Mouse (Mus musculus): ENCODE data around the gene Eno1. TPM values are rescaled to one million over a fixed set of nuclear protein-coding genes. Genes with fewer than 3 reads are reported as not detected.

Eno1 gene
- total RNA-seq, 2 experiments from 2014 or later = 416 to 459 TPM

- no peak for DNase-seq (ENCODE audit: low spot score in 2 of 2)
- intact Hi-C loops (cut with DNase I) = no loop called here
These were observed 15.4 kb upstream of the Eno1 start for GRCm38 (mm10) chr4:150221017-150221640.

GRCm38 (mm10) chr4:150223830-150224229 lies 12.7 kb upstream of the Eno1 start:
- intact Hi-C loops (cut with DNase I) = no loop called here

DNA sequence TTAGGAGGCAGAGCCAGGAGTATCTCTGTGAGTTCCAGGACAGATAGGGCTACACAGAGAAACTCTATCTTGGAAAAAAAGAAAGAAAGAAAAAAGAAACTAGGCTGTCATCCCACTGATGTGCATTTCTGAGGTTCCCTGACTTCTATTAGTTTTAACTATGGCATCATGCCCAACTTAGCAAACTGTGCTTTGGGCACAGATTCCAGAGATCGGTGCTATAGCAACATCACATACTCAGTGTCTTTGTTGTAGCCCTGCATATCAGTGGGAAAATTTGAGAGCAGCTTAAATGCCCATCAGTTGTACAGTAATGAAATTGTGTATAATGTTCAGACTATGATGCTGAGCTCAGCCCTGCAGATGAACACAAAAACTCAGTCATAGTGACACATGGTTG lies 10.8 kb upstream of the Eno1 start:
- intact Hi-C loops (cut with DNase I) = no loop called here

More at GRCm38 (mm10) chr4:150223830-150224229, 12.7 kb upstream of the Eno1 start:
- DNase-seq (ENCODE audit: low spot score in 2 of 2) = no peak

GRCm38 (mm10) chr4:150226818-150227688 lies 9.5 kb upstream of the Eno1 start:
- DNase-seq (ENCODE audit: low spot score in 2 of 2) = peak; percentile 53 to 54

More for the DNA sequence above, 10.8 kb upstream of the Eno1 start:
- DNase-seq (ENCODE audit: low spot score in 2 of 2) = no peak

DNA sequence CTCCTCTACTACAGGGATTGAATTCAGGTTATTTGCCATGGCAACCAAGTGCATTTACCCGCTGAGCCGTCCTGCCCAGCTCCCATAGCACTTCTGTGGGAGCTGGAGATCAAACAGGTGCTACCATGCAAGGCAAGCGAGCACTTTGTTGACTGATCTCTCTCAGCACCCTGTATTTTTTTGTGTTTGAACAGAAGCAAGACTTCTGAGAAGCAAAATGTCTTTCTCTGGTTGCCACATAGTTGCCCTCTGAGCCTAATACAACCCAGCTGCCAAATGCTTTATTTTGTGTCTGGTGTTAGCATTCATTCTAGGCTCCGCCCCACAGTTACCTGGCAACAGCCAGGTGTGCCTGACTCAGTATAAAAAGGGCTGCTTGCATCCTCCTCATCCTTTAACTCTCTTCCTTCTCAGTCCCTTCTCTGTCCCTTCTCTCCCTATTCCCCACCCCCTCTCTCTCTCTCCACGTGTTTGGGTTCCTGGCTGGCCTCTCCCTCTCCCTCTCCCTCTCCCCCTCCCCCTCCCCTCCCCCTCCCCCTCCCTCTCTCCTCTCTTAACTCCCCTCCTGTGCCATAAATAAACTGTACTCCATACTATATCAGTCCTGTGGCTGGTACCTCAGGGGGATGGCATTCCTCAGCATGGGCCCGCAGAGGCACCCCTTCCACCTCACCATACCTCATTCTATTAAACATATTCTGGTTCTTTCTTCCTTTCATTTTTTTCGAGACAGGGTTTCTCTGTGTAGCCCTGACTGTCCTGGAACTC lies 7.8 kb upstream of the Eno1 start:
- no peak for DNase-seq (ENCODE audit: low spot score in 2 of 2)
- intact Hi-C loops (cut with DNase I) = no loop called here

More at GRCm38 (mm10) chr4:150226818-150227688, 9.5 kb upstream of the Eno1 start:
- intact Hi-C loops (cut with DNase I) = no loop called here

- DNase-seq (ENCODE audit: low spot score in 2 of 2) = no peak
- intact Hi-C loops (cut with DNase I) = no loop called here
These were observed 6.7 kb upstream of the Eno1 start for GRCm38 (mm10) chr4:150229747-150230390.

DNA sequence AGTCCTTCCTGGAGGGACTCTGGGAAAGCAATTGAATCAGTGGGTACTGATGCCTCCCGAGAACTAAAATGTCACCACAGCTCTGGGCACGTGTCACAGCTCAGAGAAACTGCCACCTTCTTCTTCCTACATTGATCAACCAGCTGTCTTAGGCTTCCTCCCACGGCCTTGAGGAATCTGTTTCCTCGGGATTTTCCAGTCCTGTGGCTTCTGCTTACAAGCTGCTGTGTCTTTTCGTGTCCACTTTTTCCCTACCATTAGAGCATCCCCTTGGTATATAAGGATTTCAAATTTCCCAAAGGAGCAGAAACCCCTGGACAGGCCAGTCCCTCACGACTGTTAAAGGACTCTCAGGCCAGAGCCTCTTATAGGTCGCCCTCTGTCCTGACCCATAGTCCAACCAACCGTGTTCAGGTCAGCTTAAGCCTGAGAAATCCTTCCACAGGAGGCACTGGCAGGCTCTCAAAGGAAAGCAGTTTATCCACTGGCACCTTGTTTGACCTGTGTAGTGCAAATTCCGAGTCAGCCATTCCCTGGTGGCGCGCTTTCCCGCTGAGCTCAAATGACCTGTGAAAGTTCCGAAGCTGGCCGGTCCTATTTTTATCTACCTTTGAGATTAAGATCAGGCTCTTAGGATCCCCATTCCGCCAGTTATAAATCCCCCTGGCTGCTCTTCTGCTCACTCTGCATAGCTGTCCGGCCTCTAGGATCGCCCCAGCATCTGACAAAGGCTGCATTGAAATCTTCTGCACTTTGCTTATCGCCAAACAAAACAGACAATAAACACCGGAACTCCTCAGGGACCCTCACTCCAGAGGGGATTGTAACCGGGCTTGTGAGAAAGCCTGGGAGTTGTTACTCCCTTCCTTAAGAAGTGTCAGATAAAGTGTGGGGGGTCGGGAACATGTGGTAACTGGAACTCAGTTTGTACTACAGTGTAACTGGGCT lies 5.8 kb upstream of the Eno1 start:
- DNase-seq (ENCODE audit: low spot score in 2 of 2) = peak; percentile 65 to 74
- intact Hi-C loops (cut with DNase I) = no loop called here

GRCm38 (mm10) chr4:150231871-150232270 lies 4.7 kb upstream of the Eno1 start:
- intact Hi-C loops (cut with DNase I) = no loop called here
- DNase-seq (ENCODE audit: low spot score in 2 of 2) = peak; percentile 46 to 63

DNA sequence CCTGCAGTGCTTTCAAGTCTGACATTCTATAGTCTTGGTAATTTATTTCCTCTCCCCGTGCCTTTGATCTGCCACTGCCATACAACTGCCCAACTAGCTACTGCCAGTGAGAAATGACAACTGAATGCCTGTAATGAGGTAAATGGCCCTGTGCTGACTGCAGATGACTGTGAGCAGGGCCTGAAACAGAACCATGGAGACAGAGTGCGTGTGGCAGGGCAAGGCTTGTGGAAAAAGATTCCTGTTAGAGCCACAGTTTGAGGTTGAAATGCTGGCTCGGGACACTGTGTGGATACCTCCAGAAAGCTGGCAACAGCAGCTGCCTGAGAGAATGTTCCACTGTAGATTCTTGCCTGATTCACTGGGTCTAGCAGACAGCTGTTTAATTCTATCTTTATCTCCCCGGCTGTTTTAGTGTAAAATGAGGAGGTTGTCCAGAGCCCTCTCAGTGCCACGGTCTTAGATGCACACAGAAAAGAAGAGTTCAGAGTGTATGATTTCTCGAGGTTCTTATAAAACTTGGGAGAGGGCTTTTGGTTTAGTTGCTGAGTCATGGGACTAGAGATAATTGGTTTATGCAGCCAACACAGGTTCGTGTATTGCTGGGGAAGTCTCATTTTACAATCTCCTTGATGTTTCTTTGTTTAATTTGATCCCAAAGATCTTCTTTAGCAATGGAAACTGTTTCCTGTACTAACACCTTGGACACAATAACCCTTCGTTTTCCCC lies 1.8 kb upstream of the Eno1 start:
- DNase-seq (ENCODE audit: low spot score in 2 of 2) = no peak
- intact Hi-C loops (cut with DNase I) = no loop called here

- DNase-seq (ENCODE audit: low spot score in 2 of 2) = no peak
- intact Hi-C loops (cut with DNase I) = no loop called here
These were observed 936 bp upstream of the Eno1 start for GRCm38 (mm10) chr4:150235585-150235984.

DNA sequence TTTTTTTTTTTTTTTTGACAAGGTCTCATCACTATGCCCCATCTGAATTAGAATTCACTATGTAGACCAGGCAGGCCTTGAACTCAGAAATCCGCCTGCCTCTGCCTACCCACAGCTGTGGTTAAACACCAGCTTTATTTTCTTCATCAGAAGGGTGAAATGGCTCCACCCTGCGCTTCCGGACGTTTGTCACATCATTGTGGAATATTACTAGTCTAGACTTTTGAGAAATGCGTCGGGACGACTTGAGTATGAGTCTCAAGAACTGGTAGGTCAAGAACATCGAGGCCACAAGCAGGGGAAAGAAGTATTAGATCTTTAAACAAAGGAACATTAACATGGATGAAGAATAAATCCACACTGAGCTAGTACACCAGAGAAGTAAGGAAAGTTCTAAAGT lies 490 bp upstream of the Eno1 start:
- intact Hi-C loops (cut with DNase I) = no loop called here
- DNase-seq (ENCODE audit: low spot score in 2 of 2) = no peak

DNA sequence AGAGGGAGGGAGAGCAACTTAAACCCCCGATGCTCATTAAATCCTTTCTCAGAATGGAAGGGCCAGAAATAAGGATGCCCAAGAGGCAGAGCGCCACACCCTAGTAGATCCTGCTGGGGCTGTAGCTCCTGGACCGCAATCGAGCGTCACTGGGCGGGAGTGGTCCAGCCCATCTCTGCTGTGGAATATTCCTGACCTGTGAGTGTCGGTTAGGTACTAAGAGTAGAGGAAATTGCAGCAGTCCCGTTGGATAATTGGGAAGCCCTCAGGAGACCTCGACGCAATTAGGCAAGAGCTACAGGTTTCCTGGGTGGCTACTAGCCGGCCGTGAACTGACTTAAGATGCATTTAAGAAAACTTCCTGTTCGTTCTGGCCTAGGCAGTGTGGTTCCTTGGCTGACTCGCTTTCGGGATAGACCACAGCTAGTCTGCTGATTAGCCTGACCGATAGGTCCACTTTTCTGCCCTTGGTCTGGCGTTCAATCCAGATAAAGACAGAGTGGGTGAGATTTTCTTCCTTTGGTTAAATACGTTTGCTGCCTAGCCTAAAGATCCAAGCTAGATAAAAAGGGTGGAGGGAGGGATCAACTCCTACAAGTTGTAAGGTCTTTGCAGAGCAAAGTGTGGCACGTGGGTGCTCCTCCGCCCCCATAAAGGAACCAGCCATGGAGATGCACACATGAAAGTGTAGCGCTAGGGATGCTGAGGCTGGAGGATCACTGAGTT lies 1.3 kb downstream of the Eno1 start:
- intact Hi-C loops (cut with DNase I) = no loop called here
- DNase-seq (ENCODE audit: low spot score in 2 of 2) = no peak

DNA sequence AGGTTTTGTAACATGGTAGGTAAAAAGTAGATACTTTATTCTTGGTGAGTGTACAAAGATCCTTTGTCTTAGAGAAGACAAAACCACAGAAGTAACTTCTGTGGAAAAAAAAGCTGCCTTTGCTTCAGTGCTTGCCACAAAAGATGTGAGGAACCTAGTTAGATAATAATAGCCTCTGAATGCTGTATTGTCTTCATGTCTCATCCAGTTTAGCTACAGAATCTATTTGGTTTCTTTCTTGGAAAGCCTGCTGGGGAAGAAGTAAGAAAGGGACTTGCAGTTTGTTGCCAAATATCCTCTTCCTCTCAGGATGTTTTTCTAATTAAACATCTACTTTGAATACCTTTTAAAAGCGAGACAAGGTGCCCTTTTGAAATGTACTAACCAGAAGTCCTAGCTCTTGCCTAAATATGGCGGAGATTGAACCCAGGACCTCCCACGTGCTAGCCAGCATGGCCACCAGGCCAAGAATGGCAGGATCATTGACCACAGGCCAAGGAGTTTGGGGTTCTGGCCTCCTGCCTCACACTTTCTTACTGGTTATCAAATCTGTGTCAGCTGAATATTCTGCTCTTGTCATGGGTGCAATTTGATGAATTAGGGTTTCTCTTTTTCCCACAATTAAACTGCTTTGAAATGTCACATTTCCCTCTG lies 2.0 kb downstream of the Eno1 start:
- intact Hi-C loops (cut with DNase I) = no loop called here
- no peak for DNase-seq (ENCODE audit: low spot score in 2 of 2)

GRCm38 (mm10) chr4:150239087-150239480 lies 2.6 kb downstream of the Eno1 start:
- intact Hi-C loops (cut with DNase I) = no loop called here

GRCm38 (mm10) chr4:150239503-150239902 lies 3.0 kb downstream of the Eno1 start:
- DNase-seq (ENCODE audit: low spot score in 2 of 2) = no peak
- intact Hi-C loops (cut with DNase I) = no loop called here

More at GRCm38 (mm10) chr4:150239087-150239480, 2.6 kb downstream of the Eno1 start:
- no peak for DNase-seq (ENCODE audit: low spot score in 2 of 2)

DNA sequence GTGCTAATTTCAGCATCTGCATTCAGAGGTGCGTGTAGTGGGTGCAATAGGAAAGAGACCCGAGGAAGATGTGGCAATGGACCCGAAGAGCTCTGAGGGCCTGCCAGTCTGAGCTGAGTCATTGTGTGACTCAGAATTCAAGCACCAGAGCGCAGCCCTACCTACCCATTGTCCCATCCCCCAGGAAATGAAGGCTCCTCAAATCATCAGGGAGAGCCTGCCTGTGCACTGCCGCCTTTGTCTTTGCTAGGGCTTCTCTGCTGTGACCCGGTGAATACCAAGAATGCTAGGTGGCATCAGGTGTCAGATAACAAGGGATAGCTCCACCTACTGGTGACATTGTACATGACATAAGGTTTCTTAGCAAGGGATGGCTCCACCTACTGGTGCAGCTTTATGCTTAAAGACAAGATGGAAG lies 3.4 kb downstream of the Eno1 start:
- intact Hi-C loops (cut with DNase I) = no loop called here
- DNase-seq (ENCODE audit: low spot score in 2 of 2) = peak; percentile 58 to 60

- intact Hi-C loops (cut with DNase I) = no loop called here
- DNase-seq (ENCODE audit: low spot score in 2 of 2) = no peak
These were observed 3.9 kb downstream of the Eno1 start for GRCm38 (mm10) chr4:150240381-150240886.

Measured in left cerebral cortex, postnatal 36 days (tissue).